Mouse (Mus musculus): ENCODE measurements around the gene Armc2. TPM values are rescaled to one million over a fixed set of nuclear protein-coding genes. Genes with fewer than 3 reads are reported as not detected.

Armc2 gene
- total and polyA plus RNA-seq, 3 experiments, result 0.08 to 0.13 TPM; not detected in 1

DNA sequence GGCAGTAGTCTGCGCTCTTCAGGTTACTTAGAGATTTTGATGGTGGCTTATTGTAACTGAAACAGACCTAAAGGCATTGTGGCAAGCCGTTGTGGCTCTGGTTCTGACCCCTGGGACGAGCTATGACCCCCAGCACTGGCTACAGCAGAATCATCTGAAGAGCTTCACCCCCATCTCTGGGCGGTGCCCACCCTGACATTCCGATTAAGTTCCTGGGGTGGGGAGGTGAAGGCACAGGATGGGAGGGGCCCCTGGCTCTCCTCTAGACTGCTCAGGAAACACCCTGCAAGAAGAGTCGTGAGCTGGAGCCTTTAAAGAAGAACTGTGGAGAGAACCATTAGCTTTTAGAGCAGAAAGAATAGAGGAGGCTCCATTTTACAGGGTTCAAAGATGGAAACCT, 6.2 kb upstream of the Armc2 start:
- Histone ChIP-seq H3K27me3 (ENCODE audit: control insufficient read depth in 1 of 2, insufficient read depth in 2 of 2, low read length in 2 of 2) (peaks cover 0 to 5% of the 10 kb centered on the region in 2 experiments; a peak in 2 of 4 replicates), H3K4me1 (ENCODE audit: control insufficient read depth in 1 of 2, insufficient read depth in 2 of 2, low read length in 2 of 2) (no peaks in the 10 kb centered on the region; a peak in 1 of 4 replicates), H3K9me3 (replicated peaks; ENCODE audit: insufficient read depth, low read length) (no peaks in the 10 kb centered on the region), H3K27ac (ENCODE audit: control insufficient read depth, low read depth, low read length) (no peak overlapping the region), H3K4me3 (ENCODE audit: control insufficient read depth in 1 of 2, insufficient read depth in 1 of 2, low read depth in 2 of 2, low read length in 2 of 2) (no peak overlapping the region), H3K9ac (ENCODE audit: control insufficient read depth, low read depth, low read length, poor library complexity, severe bottlenecking) (no peak overlapping the region), H3K36me3 (ENCODE audit: control insufficient read depth in 1 of 2, insufficient read depth in 2 of 2, low read length in 2 of 2) (no peaks in the 10 kb centered on the region), H3K79me2 (ENCODE audit: control insufficient read depth, insufficient read depth, low read length, poor library complexity) (no peaks in the 10 kb centered on the region)
- TF ChIP-seq ZMIZ1 (IDR thresholded peaks at IDR 0.05; ENCODE audit: low read depth, low read length) (no peak), USF1 (IDR thresholded peaks at IDR 0.05; ENCODE audit: low read depth, low read length) (no peak), E2F4 (IDR thresholded peaks at IDR 0.05; ENCODE audit: borderline replicate concordance, low read depth, low read length) (no peak), CHD1 (IDR thresholded peaks at IDR 0.05; ENCODE audit: low read depth, low read length) (no peak), ETS1 (IDR thresholded peaks at IDR 0.05; ENCODE audit: low read depth, low read length) (no peak), NRF1 (IDR thresholded peaks at IDR 0.05; ENCODE audit: insufficient read depth, low read depth, low read length, poor library complexity, severe bottlenecking) (no peak), JUND (IDR thresholded peaks at IDR 0.05; ENCODE audit: low read depth, low read length) (no peak), RAD21 (IDR thresholded peaks at IDR 0.05; ENCODE audit: low read depth, low read length) (no peak), MYB (IDR thresholded peaks at IDR 0.05; ENCODE audit: low read depth, low read length) (no peak)
- DNase-seq (ENCODE audit: low read depth, low spot score), result no peak

DNA sequence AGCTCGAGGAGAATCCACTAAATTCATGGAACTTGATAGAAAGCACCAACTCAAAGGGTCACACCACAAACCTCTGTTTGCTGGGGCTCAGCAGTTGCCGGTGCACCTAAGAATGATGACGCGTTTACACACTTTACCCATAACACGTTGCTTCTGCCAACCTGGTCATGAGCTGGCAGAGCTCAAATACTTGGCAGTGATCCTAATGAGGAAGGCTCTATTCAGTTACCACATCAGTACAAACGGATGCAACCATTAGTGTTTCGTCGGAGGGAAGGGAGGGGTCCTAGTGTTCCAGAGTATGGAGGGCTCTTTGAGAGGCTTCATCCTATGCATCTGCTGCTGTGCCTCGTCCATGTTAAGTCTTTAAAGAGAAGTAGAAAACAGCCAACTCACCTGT, 3.3 kb upstream of the Armc2 start:
- no peak overlapping the region for H3K9ac ChIP-seq (ENCODE audit: control insufficient read depth, low read depth, low read length, poor library complexity, severe bottlenecking)
- H3K36me3 ChIP-seq (ENCODE audit: control insufficient read depth in 1 of 2, insufficient read depth in 2 of 2, low read length in 2 of 2), result peaks cover 0 to 4% of the 10 kb centered on the region in 2 experiments; a peak in 1 of 4 replicates
- H3K4me3 ChIP-seq (ENCODE audit: control insufficient read depth in 1 of 2, insufficient read depth in 1 of 2, low read depth in 2 of 2, low read length in 2 of 2), result no peak overlapping the region
- H3K9me3 ChIP-seq (replicated peaks; ENCODE audit: insufficient read depth, low read length), result no peaks in the 10 kb centered on the region
- peaks cover 0 to 5% of the 10 kb centered on the region in 2 experiments; a peak in 3 of 4 replicates for H3K4me1 ChIP-seq (ENCODE audit: control insufficient read depth in 1 of 2, insufficient read depth in 2 of 2, low read length in 2 of 2)
- H3K79me2 ChIP-seq (ENCODE audit: control insufficient read depth, insufficient read depth, low read length, poor library complexity), result no peaks in the 10 kb centered on the region
- H3K27me3 ChIP-seq (ENCODE audit: control insufficient read depth in 1 of 2, insufficient read depth in 2 of 2, low read length in 2 of 2), result peaks cover 11 to 12% of the 10 kb centered on the region in 2 experiments
- DNase-seq (ENCODE audit: low read depth, low spot score), result no peak
- H3K27ac ChIP-seq (ENCODE audit: control insufficient read depth, low read depth, low read length), result no peak overlapping the region
- TF ChIP-seq USF1 (IDR thresholded peaks at IDR 0.05; ENCODE audit: low read depth, low read length) (no peak), ETS1 (IDR thresholded peaks at IDR 0.05; ENCODE audit: low read depth, low read length) (no peak)

DNA sequence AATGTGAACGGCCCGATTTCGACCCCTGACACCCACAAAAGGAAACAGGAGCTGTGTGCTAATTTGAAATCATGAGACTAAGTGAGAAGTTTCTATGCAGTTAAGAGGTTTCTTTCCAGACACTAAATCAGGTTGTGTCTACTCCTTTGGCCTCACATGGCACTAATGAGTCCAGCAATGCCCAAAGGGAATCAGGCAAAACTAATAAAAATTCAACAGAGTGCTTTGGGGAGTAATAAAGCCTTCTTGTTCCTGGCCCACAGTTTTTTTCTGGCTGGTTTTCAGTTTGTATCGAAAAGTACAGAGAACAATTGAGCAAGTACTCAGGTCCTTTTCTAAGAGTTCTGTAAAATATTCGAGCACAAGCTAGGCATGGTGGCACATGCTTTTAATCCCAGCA, 4.2 kb downstream of the Armc2 start:
- Histone ChIP-seq H3K4me3 (ENCODE audit: control insufficient read depth in 1 of 2, insufficient read depth in 1 of 2, low read depth in 2 of 2, low read length in 2 of 2) (no peak overlapping the region), H3K27ac (ENCODE audit: control insufficient read depth, low read depth, low read length) (no peak overlapping the region), H3K9me3 (replicated peaks; ENCODE audit: insufficient read depth, low read length) (no peaks in the 10 kb centered on the region), H3K79me2 (ENCODE audit: control insufficient read depth, insufficient read depth, low read length, poor library complexity) (no peaks in the 10 kb centered on the region), H3K27me3 (ENCODE audit: control insufficient read depth in 1 of 2, insufficient read depth in 2 of 2, low read length in 2 of 2) (peaks cover 15 to 40% of the 10 kb centered on the region in 2 experiments), H3K4me1 (ENCODE audit: control insufficient read depth in 1 of 2, insufficient read depth in 2 of 2, low read length in 2 of 2) (peaks cover 0 to 6% of the 10 kb centered on the region in 2 experiments; a peak in 3 of 4 replicates), H3K36me3 (ENCODE audit: control insufficient read depth in 1 of 2, insufficient read depth in 2 of 2, low read length in 2 of 2) (peaks cover 0 to 4% of the 10 kb centered on the region in 2 experiments; a peak in 2 of 4 replicates), H3K9ac (ENCODE audit: control insufficient read depth, low read depth, low read length, poor library complexity, severe bottlenecking) (no peak overlapping the region)
- DNase-seq (ENCODE audit: low read depth, low spot score), result no peak
- no peak for TF ChIP-seq CHD2 (IDR thresholded peaks at IDR 0.05; ENCODE audit: low read length)
- no peak for TF ChIP-seq RAD21 (IDR thresholded peaks at IDR 0.05; ENCODE audit: low read depth, low read length)
- TF ChIP-seq ETS1 (IDR thresholded peaks at IDR 0.05; ENCODE audit: low read depth, low read length), result no peak
- TF ChIP-seq ZMIZ1 (IDR thresholded peaks at IDR 0.05; ENCODE audit: low read depth, low read length), result no peak

Measured in MEL (cell line).